Mouse (Mus musculus) MEL (cell line): ENCODE measurements at regions not wholly inside any gene's neighbourhood (a gene's known extent, or its start where the extent isn't known, plus 50 kb on each side); places are given as distances from the start of the nearest gene placed in this dataset.
"Not testable (repeated sequence)": the region's sequence is repeated elsewhere in the genome, so short reads cannot be mapped to it uniquely, and the experiment has no call there.

Source experiments
- DNase-seq: peaks from one replicate; pipeline ENCODE4 v3.0.0; 2011; ENCODE audit warnings: low read depth, low spot score
- H3K27ac ChIP-seq: 2 replicates; pipeline ENCODE4 v1.5.1; 2012; ENCODE audit warnings: low read depth, mild to moderate bottlenecking, control low read depth, low read length, moderate library complexity; ENCODE audit not compliant: control insufficient read depth
- H3K27me3 ChIP-seq, 2 experiments: fragments of 150-350 bp in 1 of 2; sonication (generic) in 1 of 2; 2 replicates each; pipeline ENCODE4 v1.6.1; 2012; ENCODE audit warnings: low read length in 2 of 2, mild to moderate bottlenecking in 2 of 2, improper control_type of control experiment in 1 of 2, moderate library complexity in 1 of 2; ENCODE audit not compliant: insufficient read depth in 2 of 2, control insufficient read depth in 1 of 2
- H3K36me3 ChIP-seq, 2 experiments: 2 replicates each; pipeline ENCODE4 v1.6.1; 2012 to 2014; ENCODE audit warnings: low read length in 2 of 2, improper control_type of control experiment in 1 of 2, inconsistent platforms in 1 of 2, mild to moderate bottlenecking in 1 of 2; ENCODE audit not compliant: insufficient read depth in 2 of 2, control insufficient read depth in 1 of 2
- H3K4me1 ChIP-seq, 2 experiments: fragments of 150-350 bp in 1 of 2; sonication (generic) in 1 of 2; 2 replicates each; pipeline ENCODE4 v1.6.1; 2012; ENCODE audit warnings: low read length in 2 of 2, improper control_type of control experiment in 1 of 2, mild to moderate bottlenecking in 1 of 2; ENCODE audit not compliant: insufficient read depth in 2 of 2, control insufficient read depth in 1 of 2
- H3K4me3 ChIP-seq, 2 experiments: fragments of 150-350 bp in 1 of 2; sonication (generic) in 1 of 2; 2 replicates each; pipeline ENCODE4 v1.5.1; 2012; ENCODE audit warnings: low read depth in 2 of 2, low read length in 2 of 2, mild to moderate bottlenecking in 2 of 2, moderate library complexity in 2 of 2, control low read depth in 1 of 2, improper control_type of control experiment in 1 of 2; ENCODE audit not compliant: control insufficient read depth in 1 of 2, insufficient read depth in 1 of 2
- H3K79me2 ChIP-seq: 2 replicates; pipeline ENCODE4 v1.6.1; 2012; ENCODE audit warnings: mild to moderate bottlenecking, low read length, moderate library complexity; ENCODE audit not compliant: control insufficient read depth, poor library complexity, insufficient read depth
- H3K9ac ChIP-seq: 2 replicates; pipeline ENCODE4 v1.6.1; 2012; ENCODE audit warnings: low read depth, mild to moderate bottlenecking, control low read depth, low read length, moderate library complexity; ENCODE audit not compliant: control insufficient read depth, poor library complexity, severe bottlenecking
- H3K9me3 ChIP-seq: fragments of 150-350 bp; sonication (generic); replicated peaks from 2 replicates; pipeline ENCODE4 v1.6.1; 2012; ENCODE audit warnings: mild to moderate bottlenecking, low read length, improper control_type of control experiment, moderate library complexity; ENCODE audit not compliant: insufficient read depth
- CHD1 ChIP-seq: IDR thresholded peaks from 2 replicates; pipeline ENCODE4 v1.6.1; 2012; ENCODE audit warnings: low read depth, mild to moderate bottlenecking, inconsistent platforms, low read length, improper control_type of control experiment
- CHD2 ChIP-seq: IDR thresholded peaks from 2 replicates; pipeline ENCODE4 v1.6.1; 2011; ENCODE audit warnings: low read length, improper control_type of control experiment
- CTCF ChIP-seq, 3 experiments: IDR thresholded peaks in 2 of 3; conservative IDR thresholded peaks in 1 of 3; 2 replicates each; pipeline ENCODE4 v1.5.1; 2011 to 2012; ENCODE audit warnings: low read length in 3 of 3, low read depth in 2 of 3, mild to moderate bottlenecking in 2 of 3, improper control_type of control experiment in 1 of 3, inconsistent platforms in 1 of 3, mixed read lengths in 1 of 3, moderate library complexity in 1 of 3; ENCODE audit not compliant: control insufficient read depth in 1 of 3, insufficient read depth in 1 of 3, poor library complexity in 1 of 3, severe bottlenecking in 1 of 3
- E2F4 ChIP-seq: IDR thresholded peaks from 2 replicates; pipeline ENCODE4 v1.6.1; 2011; ENCODE audit warnings: low read depth, low read length, improper control_type of control experiment, borderline replicate concordance
- ETS1 ChIP-seq: IDR thresholded peaks from 2 replicates; pipeline ENCODE4 v1.6.1; 2012; ENCODE audit warnings: low read depth, mild to moderate bottlenecking, inconsistent platforms, low read length, improper control_type of control experiment, moderate library complexity
- GABPA ChIP-seq: IDR thresholded peaks from 2 replicates; pipeline ENCODE4 v1.6.1; 2012; ENCODE audit warnings: low read depth, mild to moderate bottlenecking, inconsistent platforms, low read length, improper control_type of control experiment, moderate library complexity
- GATA1 ChIP-seq: IDR thresholded peaks from 2 replicates; pipeline ENCODE4 v1.6.1; 2011; ENCODE audit warnings: low read depth, low read length, improper control_type of control experiment
- MAFK ChIP-seq: IDR thresholded peaks from 2 replicates; pipeline ENCODE4 v1.6.1; 2011; ENCODE audit warnings: low read depth, mild to moderate bottlenecking, low read length, improper control_type of control experiment, borderline replicate concordance
- MAZ ChIP-seq: IDR thresholded peaks from 2 replicates; pipeline ENCODE4 v1.6.1; 2012; ENCODE audit warnings: low read depth, mild to moderate bottlenecking, inconsistent platforms, low read length, improper control_type of control experiment
- MYB ChIP-seq: IDR thresholded peaks from 2 replicates; pipeline ENCODE4 v1.6.1; 2011; ENCODE audit warnings: mild to moderate bottlenecking, low read depth, low read length, improper control_type of control experiment
- MYC ChIP-seq: IDR thresholded peaks from 2 replicates; pipeline ENCODE4 v1.6.1; 2011; ENCODE audit warnings: low read depth, mild to moderate bottlenecking, low read length, improper control_type of control experiment, moderate library complexity
- NELFE ChIP-seq: IDR thresholded peaks from 2 replicates; pipeline ENCODE4 v1.6.1; 2011; ENCODE audit warnings: low read depth, low read length, improper control_type of control experiment
- POLR2AphosphoS5 ChIP-seq: IDR thresholded peaks from 2 replicates; pipeline ENCODE4 v1.6.1; 2012; ENCODE audit warnings: low read depth, borderline replicate concordance, mild to moderate bottlenecking, inconsistent platforms, low read length, moderate library complexity, mixed read lengths
- SMC3 ChIP-seq: IDR thresholded peaks from 2 replicates; pipeline ENCODE4 v1.6.1; 2011; ENCODE audit warnings: low read depth, low read length, improper control_type of control experiment
- TBP ChIP-seq: IDR thresholded peaks from 2 replicates; pipeline ENCODE4 v1.8.0; 2011; ENCODE audit warnings: low read depth, low read length, improper control_type of control experiment
- UBTF ChIP-seq: IDR thresholded peaks from 2 replicates; pipeline ENCODE4 v1.6.1; 2012; ENCODE audit warnings: low read depth, mild to moderate bottlenecking, inconsistent platforms, low read length, improper control_type of control experiment, moderate library complexity, borderline replicate concordance; ENCODE audit not compliant: insufficient read depth
- USF1 ChIP-seq: IDR thresholded peaks from 2 replicates; pipeline ENCODE4 v1.6.1; 2014; ENCODE audit warnings: low read depth, mild to moderate bottlenecking, inconsistent platforms, low read length, improper control_type of control experiment, moderate library complexity
- ZKSCAN1 ChIP-seq: IDR thresholded peaks from 2 replicates; pipeline ENCODE4 v1.6.1; 2012; ENCODE audit warnings: low read depth, mild to moderate bottlenecking, inconsistent platforms, low read length, improper control_type of control experiment, moderate library complexity
- ZMIZ1 ChIP-seq: IDR thresholded peaks from 2 replicates; pipeline ENCODE4 v1.6.1; 2012; ENCODE audit warnings: low read depth, mild to moderate bottlenecking, inconsistent platforms, low read length, improper control_type of control experiment, moderate library complexity

GRCm38 (mm10) chr1:177504743-177505142 lies 62.6 kb downstream of the Zbtb18 start:
- Histone ChIP-seq H3K4me1 (no peaks in the 10 kb centered on the region), H3K79me2 (no peaks in the 10 kb centered on the region), H3K9ac (no peak overlapping the region), H3K9me3 (no peaks in the 10 kb centered on the region), H3K27ac (no peak overlapping the region)
- DNase-seq = no peak
- no peak for TF ChIP-seq GABPA
- no peak for TF ChIP-seq MYB
- no peak for TF ChIP-seq CHD2
- TF ChIP-seq NELFE = no peak
- TF ChIP-seq SMC3 = no peak
- TF ChIP-seq USF1 = no peak
- TF ChIP-seq MYC = no peak
- no peak for TF ChIP-seq E2F4
- TF ChIP-seq UBTF = no peak
- no peak for TF ChIP-seq MAFK
- no peak for TF ChIP-seq ZKSCAN1
- no peak for TF ChIP-seq TBP
- TF ChIP-seq GATA1 = no peak
- TF ChIP-seq ETS1 = no peak
- no peak for TF ChIP-seq CHD1
- TF ChIP-seq ZMIZ1 = no peak
- TF ChIP-seq CTCF (IDR thresholded peaks at IDR 0.05 in 2 of 3, conservative IDR thresholded peaks at IDR 0.05 in 1 of 3; ENCODE audit: control insufficient read depth in 1 of 3, insufficient read depth in 1 of 3, low read depth in 2 of 3, low read length in 3 of 3, poor library complexity in 1 of 3, severe bottlenecking in 1 of 3) = no peak
- no peak for TF ChIP-seq MAZ
- no peak for TF ChIP-seq POLR2AphosphoS5
- TF ChIP-seq, all 39 proteins: peak for 0
- H3K4me3 ChIP-seq = no peak overlapping the region
- H3K36me3 ChIP-seq = no peaks in the 10 kb centered on the region
- H3K27me3 ChIP-seq = peaks cover 0 to 4% of the 10 kb centered on the region in 2 experiments; a peak in 3 of 4 replicates

DNA sequence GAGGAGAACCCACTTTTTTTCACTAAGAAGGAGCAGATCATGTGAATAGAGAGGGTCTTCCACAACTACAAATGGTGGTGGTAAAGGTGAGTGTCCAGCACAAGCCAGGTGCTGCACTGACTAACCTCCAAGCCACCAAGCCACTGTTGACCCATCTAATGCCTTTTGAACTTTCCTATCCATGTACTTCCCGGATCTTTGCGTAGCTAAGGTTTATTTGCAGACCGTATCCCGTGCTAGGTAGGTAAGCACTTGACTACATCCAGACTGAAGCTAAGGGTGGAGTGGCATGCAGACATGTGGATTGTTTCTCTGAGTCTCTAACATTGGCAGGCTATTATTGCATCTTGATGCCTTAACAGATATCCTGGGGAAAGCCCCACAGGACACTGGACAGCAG lies 65.2 kb downstream of the Zbtb18 start:
- H3K79me2 ChIP-seq, H3K9me3 ChIP-seq, H3K4me1 ChIP-seq, H3K27ac ChIP-seq, H3K9ac ChIP-seq, DNase-seq, H3K4me3 ChIP-seq, H3K36me3 ChIP-seq, H3K27me3 ChIP-seq: not testable (repeated sequence)
